Mouse (Mus musculus): ENCODE measurements around the gene Tsr1. TPM values are rescaled to one million over a fixed set of nuclear protein-coding genes. Genes with fewer than 3 reads are reported as not detected.

Tsr1 gene
- polyA plus RNA-seq, 1 experiment = 19.0 TPM

DNA sequence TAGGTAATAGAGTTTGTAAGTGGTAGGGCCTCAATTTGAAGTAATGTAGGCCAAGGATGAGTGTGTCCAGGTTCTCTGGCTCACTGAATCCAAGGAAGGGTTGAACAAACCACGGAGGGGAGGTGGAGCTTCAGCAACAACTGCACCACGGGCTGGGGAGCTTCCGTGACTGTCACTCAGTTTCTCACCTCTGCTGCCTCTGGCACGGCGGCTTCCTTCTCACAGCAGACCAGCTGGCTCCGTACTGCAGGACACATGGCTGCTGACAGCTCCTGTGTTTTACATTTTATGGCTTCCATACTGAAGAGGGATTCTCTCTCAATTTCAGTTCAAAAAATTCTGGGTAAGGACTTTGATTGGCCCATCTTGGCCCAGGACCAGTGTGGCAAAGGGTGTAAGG is 21.4 kb downstream of the Tsr1 start:
- peaks cover 2% of the 10 kb centered on the region; the same call in 1 of the 2 replicates for H3K4me1 ChIP-seq (ENCODE audit: control insufficient read depth, insufficient read depth, low read length)
- no peak overlapping the region for H3K4me3 ChIP-seq (ENCODE audit: insufficient read depth, low read length)
- no peak for TF ChIP-seq CTCF (IDR thresholded peaks at IDR 0.05; ENCODE audit: extremely low read depth, insufficient read depth, low read length)
- TF ChIP-seq POLR2A (IDR thresholded peaks at IDR 0.05; ENCODE audit: extremely low read depth, insufficient read depth, low read length) = no peak
- H3K27ac ChIP-seq (ENCODE audit: insufficient read depth, low read length) = no peak overlapping the region

- Histone ChIP-seq H3K27ac (ENCODE audit: insufficient read depth, low read length) (no peak overlapping the region), H3K4me3 (ENCODE audit: insufficient read depth, low read length) (peak overlapping the region; percentile 11; the same call in 1 of the 2 replicates), H3K4me1 (ENCODE audit: control insufficient read depth, insufficient read depth, low read length) (peaks cover 4% of the 10 kb centered on the region; the same call in 1 of the 2 replicates)
- TF ChIP-seq CTCF (IDR thresholded peaks at IDR 0.05; ENCODE audit: extremely low read depth, insufficient read depth, low read length) = 0 out of 2 replicates have a peak, but pooled peaks have one; percentile 5
- no peak for TF ChIP-seq POLR2A (IDR thresholded peaks at IDR 0.05; ENCODE audit: extremely low read depth, insufficient read depth, low read length)
Observed at GRCm38 (mm10) chr11:74924149-74924548, 26.3 kb downstream of the Tsr1 start.

DNA sequence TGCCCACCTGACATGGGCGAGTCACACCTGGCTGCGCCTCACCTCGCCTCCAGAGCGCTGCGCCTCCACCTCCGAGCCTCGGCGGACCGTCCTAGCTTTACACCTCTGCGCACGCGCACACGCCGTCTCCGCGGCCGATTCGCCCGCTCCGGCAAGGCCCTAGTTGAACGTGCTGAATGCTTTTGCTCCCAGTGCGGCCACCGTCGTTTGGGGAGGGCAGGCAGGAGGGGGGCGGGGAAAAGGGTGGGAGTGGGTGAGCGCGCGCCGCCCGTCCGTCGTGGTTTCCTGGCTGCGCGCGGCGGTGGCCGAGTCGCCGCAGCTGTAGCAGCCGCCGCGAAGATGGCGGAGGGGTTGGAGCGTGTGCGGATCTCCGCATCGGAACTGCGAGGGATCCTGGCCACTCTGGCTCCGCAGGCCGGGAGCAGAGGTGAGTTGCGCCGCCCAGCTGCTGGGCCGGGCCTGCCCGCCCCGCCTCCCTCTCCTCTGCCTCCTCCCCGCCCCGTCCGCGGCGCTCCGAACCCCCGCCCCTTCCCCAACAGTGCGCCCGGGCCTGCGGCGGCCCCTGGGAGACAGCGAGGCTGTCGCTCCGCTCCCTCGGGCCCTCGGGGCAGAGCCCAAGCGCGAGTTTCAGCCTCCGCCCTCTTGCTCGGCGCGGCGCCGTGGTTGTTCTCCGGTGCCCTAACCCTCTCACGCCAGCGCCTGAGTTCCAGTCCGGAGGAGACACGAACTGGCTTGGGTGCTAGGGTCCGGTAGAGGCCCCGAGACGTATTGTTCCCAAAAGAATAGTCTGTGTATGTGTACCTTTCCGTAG is 27.9 kb downstream of the Tsr1 start, which contains the start of the genes Smg6 and Srr:
Smg6 (plus strand) TSS at position 247 of the 811 bp plus-strand sequence.
Srr (minus strand) TSS at position 372 of the 811 bp plus-strand sequence.
- Histone ChIP-seq H3K27ac (ENCODE audit: insufficient read depth, low read length) (peak within 1 kb of the TSS; percentile 94), H3K4me3 (ENCODE audit: insufficient read depth, low read length) (peak within 1 kb of the TSS; percentile 64), H3K4me1 (ENCODE audit: control insufficient read depth, insufficient read depth, low read length) (peaks cover 2% of the 10 kb centered on the region; the same call in 1 of the 2 replicates)
- TF ChIP-seq POLR2A (IDR thresholded peaks at IDR 0.05; ENCODE audit: extremely low read depth, insufficient read depth, low read length) = peak; percentile 72; the same call in 1 of the 2 replicates
- TF ChIP-seq CTCF (IDR thresholded peaks at IDR 0.05; ENCODE audit: extremely low read depth, insufficient read depth, low read length) = no peak

DNA sequence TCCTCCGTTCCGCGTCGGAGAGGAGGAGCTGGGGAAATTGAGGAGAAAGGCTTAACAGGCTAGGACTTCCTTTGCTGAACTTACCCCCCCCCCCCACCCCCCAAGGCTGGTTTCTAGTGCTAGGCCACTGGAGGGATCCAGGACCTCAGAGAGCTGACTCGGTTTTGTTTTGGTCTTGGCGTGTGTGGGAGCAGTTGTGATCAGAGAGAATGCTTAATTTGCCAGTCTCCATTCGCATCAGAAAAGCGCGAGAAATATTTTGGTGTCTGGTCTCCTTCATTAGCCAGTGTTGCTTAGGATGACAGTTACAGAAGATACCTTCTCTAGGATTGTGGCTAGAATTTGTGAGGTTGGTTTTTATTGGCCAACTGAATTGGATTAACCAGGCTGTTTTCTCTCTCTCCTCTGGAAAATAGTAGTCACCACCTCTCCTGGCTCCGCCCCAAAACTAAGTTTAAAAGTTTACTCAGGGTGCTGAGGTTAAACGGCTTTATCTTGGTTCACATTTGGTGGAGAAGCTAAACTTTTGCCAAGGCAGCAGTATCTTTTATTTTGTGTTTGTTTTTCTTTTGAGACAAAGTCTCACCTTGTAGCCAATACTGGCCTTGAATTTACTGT is 28.6 kb downstream of the Tsr1 start:
- no peak for TF ChIP-seq CTCF (IDR thresholded peaks at IDR 0.05; ENCODE audit: extremely low read depth, insufficient read depth, low read length)
- TF ChIP-seq POLR2A (IDR thresholded peaks at IDR 0.05; ENCODE audit: extremely low read depth, insufficient read depth, low read length) = no peak
- H3K27ac ChIP-seq (ENCODE audit: insufficient read depth, low read length) = peak overlapping the region; percentile 94
- H3K4me1 ChIP-seq (ENCODE audit: control insufficient read depth, insufficient read depth, low read length) = peaks cover 2% of the 10 kb centered on the region; the same call in 1 of the 2 replicates
- peak overlapping the region; percentile 64 for H3K4me3 ChIP-seq (ENCODE audit: insufficient read depth, low read length)

- H3K27ac ChIP-seq (ENCODE audit: insufficient read depth, low read length) = no peak overlapping the region
- no peak overlapping the region for H3K4me3 ChIP-seq (ENCODE audit: insufficient read depth, low read length)
- peaks cover 2% of the 10 kb centered on the region; the same call in 1 of the 2 replicates for H3K4me1 ChIP-seq (ENCODE audit: control insufficient read depth, insufficient read depth, low read length)
- TF ChIP-seq CTCF (IDR thresholded peaks at IDR 0.05; ENCODE audit: extremely low read depth, insufficient read depth, low read length) (no peak), POLR2A (IDR thresholded peaks at IDR 0.05; ENCODE audit: extremely low read depth, insufficient read depth, low read length) (no peak)
Observed at GRCm38 (mm10) chr11:74927236-74927725, 29.4 kb downstream of the Tsr1 start.

DNA sequence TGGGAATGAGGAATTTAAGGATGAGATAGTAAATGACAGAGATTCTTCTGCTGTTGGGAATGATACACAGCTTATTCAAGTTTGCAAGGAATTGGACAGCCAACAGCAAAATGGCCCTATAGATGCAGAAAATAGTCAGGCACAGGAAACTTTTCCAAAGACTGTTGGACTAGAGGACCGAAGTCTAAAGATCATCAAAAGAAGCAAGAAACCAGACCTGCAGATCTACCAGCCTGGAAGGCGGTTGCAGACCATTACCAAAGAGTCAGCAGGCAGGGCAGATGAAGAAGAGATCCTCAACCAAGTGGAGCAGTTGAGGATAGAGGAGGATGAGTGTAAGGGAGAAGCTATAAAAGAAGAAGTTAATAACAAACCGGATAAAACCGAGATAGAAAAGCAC is 31.2 kb downstream of the Tsr1 start:
- TF ChIP-seq POLR2A (IDR thresholded peaks at IDR 0.05; ENCODE audit: extremely low read depth, insufficient read depth, low read length) (no peak), CTCF (IDR thresholded peaks at IDR 0.05; ENCODE audit: extremely low read depth, insufficient read depth, low read length) (no peak)
- Histone ChIP-seq H3K27ac (ENCODE audit: insufficient read depth, low read length) (no peak overlapping the region), H3K4me1 (ENCODE audit: control insufficient read depth, insufficient read depth, low read length) (peaks cover 2% of the 10 kb centered on the region; the same call in 1 of the 2 replicates), H3K4me3 (ENCODE audit: insufficient read depth, low read length) (no peak overlapping the region)

- no peak overlapping the region for H3K4me3 ChIP-seq (ENCODE audit: insufficient read depth, low read length)
- no peak overlapping the region for H3K27ac ChIP-seq (ENCODE audit: insufficient read depth, low read length)
- H3K4me1 ChIP-seq (ENCODE audit: control insufficient read depth, insufficient read depth, low read length) = 0 out of 2 replicates have a peak, but pooled peaks cover 2% of the 10 kb centered on the region
- TF ChIP-seq POLR2A (IDR thresholded peaks at IDR 0.05; ENCODE audit: extremely low read depth, insufficient read depth, low read length) = no peak
- no peak for TF ChIP-seq CTCF (IDR thresholded peaks at IDR 0.05; ENCODE audit: extremely low read depth, insufficient read depth, low read length)
Observed at GRCm38 (mm10) chr11:74930391-74930790, 32.5 kb downstream of the Tsr1 start.

DNA sequence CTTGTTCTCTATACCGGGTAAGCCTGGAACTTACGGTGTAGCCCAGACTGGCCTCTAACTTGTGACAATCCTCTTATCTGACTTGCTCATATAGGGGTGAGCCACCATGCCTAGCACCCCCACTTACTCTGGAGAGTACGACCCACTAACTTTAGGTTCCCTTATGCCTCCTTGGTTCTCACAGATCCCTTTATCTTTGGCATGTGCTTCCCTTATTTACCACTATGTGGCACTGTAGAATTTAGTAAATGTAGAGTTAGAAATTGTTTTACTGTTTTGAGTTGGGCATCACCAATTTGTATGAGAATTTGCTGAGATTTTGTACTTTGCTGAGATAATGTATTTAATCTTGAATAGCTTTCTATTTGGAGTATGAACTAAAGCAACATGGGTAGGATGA is 48.5 kb downstream of the Tsr1 start:
- TF ChIP-seq CTCF (IDR thresholded peaks at IDR 0.05; ENCODE audit: extremely low read depth, insufficient read depth, low read length) (0 out of 2 replicates have a peak, but pooled peaks have one; percentile 34), POLR2A (IDR thresholded peaks at IDR 0.05; ENCODE audit: extremely low read depth, insufficient read depth, low read length) (no peak)
- Histone ChIP-seq H3K27ac (ENCODE audit: insufficient read depth, low read length) (no peak overlapping the region), H3K4me3 (ENCODE audit: insufficient read depth, low read length) (no peak overlapping the region), H3K4me1 (ENCODE audit: control insufficient read depth, insufficient read depth, low read length) (no peaks in the 10 kb centered on the region)

GRCm38 (mm10) chr11:74954901-74955300 is 57.0 kb downstream of the Tsr1 start:
- no peak for TF ChIP-seq POLR2A (IDR thresholded peaks at IDR 0.05; ENCODE audit: extremely low read depth, insufficient read depth, low read length)
- TF ChIP-seq CTCF (IDR thresholded peaks at IDR 0.05; ENCODE audit: extremely low read depth, insufficient read depth, low read length) = no peak
- Histone ChIP-seq H3K27ac (ENCODE audit: insufficient read depth, low read length) (no peak overlapping the region), H3K4me3 (ENCODE audit: insufficient read depth, low read length) (no peak overlapping the region), H3K4me1 (ENCODE audit: control insufficient read depth, insufficient read depth, low read length) (no peaks in the 10 kb centered on the region)
